Mouse (Mus musculus) midbrain, embryonic 16.5 days (tissue): ENCODE measurements around the gene Zc3h6. TPM values are rescaled to one million over a fixed set of nuclear protein-coding genes. Genes with fewer than 3 reads are reported as not detected.
A peak's percentile ranks its signal among the peaks of the same experiment; 100 is the strongest.
"Not testable (repeated sequence)": the region's sequence is repeated elsewhere in the genome, so short reads cannot be mapped to it uniquely, and the experiment has no call there.

Source experiments
- ATAC-seq: fragments of 200-750 bp; cut with Nextera tagmentation; 2 replicates; pipeline ENCODE4 v1.8.0; 2017; ENCODE audit warnings: moderate TSS enrichment
- H3K27ac ChIP-seq: fragments of 300-500 bp; sonication (generic); 2 replicates; pipeline ENCODE4 v1.5.1; 2014; ENCODE audit warnings: mild to moderate bottlenecking, low read length, mixed read lengths
- H3K27me3 ChIP-seq: fragments of 300-500 bp; sonication (generic); 2 replicates; pipeline ENCODE4 v1.6.1; 2014; ENCODE audit warnings: low read depth, low read length, mixed read lengths; ENCODE audit not compliant: control insufficient read depth, insufficient read depth
- H3K36me3 ChIP-seq: fragments of 300-500 bp; sonication (generic); 2 replicates; pipeline ENCODE4 v1.6.1; 2014; ENCODE audit warnings: mild to moderate bottlenecking, low read length, moderate library complexity, mixed read lengths; ENCODE audit not compliant: control insufficient read depth, insufficient read depth
- H3K4me1 ChIP-seq: fragments of 300-500 bp; sonication (generic); 2 replicates; pipeline ENCODE4 v1.6.1; 2014; ENCODE audit warnings: mild to moderate bottlenecking, low read length, mixed read lengths; ENCODE audit not compliant: control insufficient read depth, insufficient read depth
- H3K4me2 ChIP-seq: fragments of 300-500 bp; sonication (generic); 2 replicates; pipeline ENCODE4 v1.6.1; 2014; ENCODE audit warnings: mild to moderate bottlenecking, low read length, mixed read lengths
- H3K4me3 ChIP-seq: fragments of 300-500 bp; sonication (generic); 2 replicates; pipeline ENCODE4 v1.5.1; 2014; ENCODE audit warnings: low read depth, mild to moderate bottlenecking, low read length, moderate library complexity, mixed read lengths
- H3K9ac ChIP-seq: fragments of 300-500 bp; sonication (generic); 2 replicates; pipeline ENCODE4 v1.6.1; 2014; ENCODE audit warnings: low read depth, low read length, mixed read lengths
- H3K9me3 ChIP-seq: fragments of 300-500 bp; sonication (generic); replicated peaks from 2 replicates; pipeline ENCODE4 v1.6.1; 2014; ENCODE audit warnings: mild to moderate bottlenecking, low read length, mixed read lengths; ENCODE audit not compliant: control insufficient read depth, poor library complexity, severe bottlenecking
- WGBS: fragments of 180-500 bp; shearing (Covaris S2); extraction: QIAGEN DNeasy Blood & Tissue Kit; methylation state at CpG from one replicate; pipeline ENCODE4 v1.1.7; 2014; 5-methylcytosine and 5-hydroxymethylcytosine counted together
- polyA plus RNA-seq: library from polyadenylated mRNA; unstranded; fragments of >200 nt; fragmentation: Nextera tagmentation; extraction: Ambion mirVana; gene quantifications from 2 replicates; pipeline ENCODE4 v1.2.1, GENCODE M21; 2015

Gene Zc3h6
- polyA plus RNA-seq, 1 experiment from 2014 or later: 3.7 TPM

DNA sequence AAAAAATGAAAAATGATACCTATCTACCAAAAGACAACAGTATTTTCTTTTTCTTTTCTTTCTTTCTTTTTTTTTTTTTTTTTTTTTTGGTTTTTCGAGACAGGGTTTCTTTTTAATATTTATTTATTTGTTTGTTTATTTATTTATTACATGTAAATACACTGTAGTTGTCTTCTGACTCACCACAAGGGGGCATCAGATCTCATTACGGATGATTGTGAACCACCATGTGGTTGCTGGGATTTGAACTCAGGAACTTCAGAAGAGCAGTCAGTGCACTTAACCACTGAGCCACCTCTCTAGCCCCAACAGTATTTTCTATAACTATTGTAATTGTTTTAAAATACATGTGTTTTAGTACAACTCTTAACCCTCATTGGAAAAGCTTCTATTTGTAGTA is 41.7 kb downstream of the Zc3h6 start:
- not testable (repeated sequence) for H3K4me2 ChIP-seq, ATAC-seq, H3K36me3 ChIP-seq, H3K4me1 ChIP-seq, H3K27ac ChIP-seq, H3K9me3 ChIP-seq, H3K27me3 ChIP-seq, H3K4me3 ChIP-seq, H3K9ac ChIP-seq
- WGBS: 79% methylated on average over 2 of the region's 2 CpGs

- Histone ChIP-seq H3K27me3 (no peaks in the 10 kb centered on the region), H3K4me3 (no peak overlapping the region), H3K4me1 (no peaks in the 10 kb centered on the region), H3K27ac (no peak overlapping the region), H3K9me3 (no peaks in the 10 kb centered on the region), H3K9ac (no peak overlapping the region), H3K4me2 (no peak overlapping the region), H3K36me3 (peaks cover 14% of the 10 kb centered on the region; the same call in 1 of the 2 replicates)
- no peak for ATAC-seq
- 87% methylated on average over 2 of the region's 2 CpGs for WGBS
Measured at GRCm38 (mm10) chr2:129020106-129020505, 52.9 kb downstream of the Zc3h6 start.

- no peak overlapping the region for H3K4me2 ChIP-seq
- H3K27ac ChIP-seq: no peak overlapping the region
- ATAC-seq: no peak
- no peak overlapping the region for H3K9ac ChIP-seq
- no peak overlapping the region for H3K4me3 ChIP-seq
- H3K4me1 ChIP-seq: no peaks in the 10 kb centered on the region
- no peaks in the 10 kb centered on the region for H3K36me3 ChIP-seq
- H3K9me3 ChIP-seq: no peaks in the 10 kb centered on the region
- no peaks in the 10 kb centered on the region for H3K27me3 ChIP-seq
- WGBS: 84% methylated on average over 9 of the region's 9 CpGs
Measured at GRCm38 (mm10) chr2:129024820-129025219, 57.6 kb downstream of the Zc3h6 start.

DNA sequence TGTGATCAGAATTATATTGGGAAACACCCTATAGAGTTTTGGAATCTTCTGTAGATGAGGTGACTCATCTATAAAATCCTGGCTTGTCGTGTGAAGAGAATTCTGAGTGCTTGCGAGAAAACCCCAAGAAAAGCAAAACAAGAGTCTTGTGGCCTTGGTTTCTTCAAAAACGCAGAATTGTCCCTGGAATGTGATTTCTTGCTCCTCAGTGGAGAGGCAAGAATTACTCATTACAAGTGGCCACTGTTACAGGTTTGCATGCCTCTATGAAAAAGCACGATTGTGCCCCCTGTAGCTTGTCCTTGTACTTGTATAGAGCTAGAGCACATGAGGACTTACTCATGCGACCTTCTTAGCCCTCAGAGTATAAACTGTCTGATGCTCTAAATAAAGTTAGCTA is 68.2 kb downstream of the Zc3h6 start:
- 84% methylated on average over 5 of the region's 5 CpGs for WGBS

GRCm38 (mm10) chr2:129038426-129038936 is 71.3 kb downstream of the Zc3h6 start:
- Histone ChIP-seq H3K9me3 (no peaks in the 10 kb centered on the region), H3K4me2 (peak overlapping the region; percentile 72), H3K27ac (no peak overlapping the region), H3K27me3 (peaks cover 9% of the 10 kb centered on the region), H3K36me3 (no peaks in the 10 kb centered on the region), H3K4me3 (peak overlapping the region; percentile 50), H3K9ac (peak overlapping the region; percentile 75), H3K4me1 (peaks cover 4% of the 10 kb centered on the region)
- ATAC-seq: peak; percentile 57; the same call in 1 of the 2 replicates
- WGBS: 28% methylated on average over 15 of the region's 15 CpGs

More for the DNA sequence above, 68.2 kb downstream of the Zc3h6 start:
- peaks cover 9% of the 10 kb centered on the region for H3K27me3 ChIP-seq
- no peak for ATAC-seq
- H3K9me3 ChIP-seq: no peaks in the 10 kb centered on the region
- H3K4me2 ChIP-seq: no peak overlapping the region
- H3K4me3 ChIP-seq: no peak overlapping the region
- H3K9ac ChIP-seq: no peak overlapping the region
- H3K36me3 ChIP-seq: no peaks in the 10 kb centered on the region
- peaks cover 4% of the 10 kb centered on the region for H3K4me1 ChIP-seq
- H3K27ac ChIP-seq: no peak overlapping the region

- under 1% methylated on average over 62 of the region's 62 CpGs for WGBS
- Histone ChIP-seq H3K27me3 (peaks cover 9% of the 10 kb centered on the region), H3K36me3 (no peaks in the 10 kb centered on the region), H3K4me2 (peak overlapping the region; percentile 72), H3K4me1 (peaks cover 4% of the 10 kb centered on the region), H3K4me3 (peak overlapping the region; percentile 50), H3K27ac (peak overlapping the region; percentile 68), H3K9me3 (no peaks in the 10 kb centered on the region), H3K9ac (peak overlapping the region; percentile 75)
- ATAC-seq: peak; percentile 88
Measured at GRCm38 (mm10) chr2:129038937-129039631, 71.9 kb downstream of the Zc3h6 start.

GRCm38 (mm10) chr2:129040567-129040966 is 73.4 kb downstream of the Zc3h6 start:
- Histone ChIP-seq H3K4me2 (no peak overlapping the region), H3K9ac (no peak overlapping the region), H3K27me3 (peaks cover 9% of the 10 kb centered on the region), H3K36me3 (no peaks in the 10 kb centered on the region), H3K9me3 (no peaks in the 10 kb centered on the region), H3K27ac (no peak overlapping the region), H3K4me1 (peaks cover 4% of the 10 kb centered on the region), H3K4me3 (no peak overlapping the region)
- ATAC-seq: no peak
- WGBS: 39% methylated on average over 6 of the region's 6 CpGs

GRCm38 (mm10) chr2:129046172-129046845 is 79.1 kb downstream of the Zc3h6 start:
- Histone ChIP-seq H3K27me3 (no peaks in the 10 kb centered on the region), H3K9me3 (no peaks in the 10 kb centered on the region), H3K4me2 (no peak overlapping the region), H3K27ac (no peak overlapping the region), H3K4me3 (no peak overlapping the region), H3K36me3 (no peaks in the 10 kb centered on the region), H3K9ac (no peak overlapping the region), H3K4me1 (no peaks in the 10 kb centered on the region)
- ATAC-seq: no peak
- 89% methylated on average over 6 of the region's 6 CpGs for WGBS

DNA sequence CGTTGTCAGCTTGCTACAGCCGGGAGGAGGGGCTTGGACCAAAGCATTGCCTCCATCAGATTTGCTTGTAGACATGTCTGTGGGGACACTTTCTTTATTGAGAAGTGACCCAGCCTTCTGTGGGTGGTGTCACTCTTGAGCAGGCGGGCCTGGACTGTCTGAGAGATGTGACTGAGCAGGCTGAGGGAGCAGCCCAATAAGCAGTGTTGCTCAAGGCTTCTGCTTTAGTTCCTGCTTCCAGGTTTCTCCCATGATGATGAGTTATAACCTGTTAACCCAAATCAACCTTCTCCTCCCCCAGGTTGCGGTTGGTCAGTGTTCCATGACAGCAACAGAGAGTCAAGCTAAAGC is 79.6 kb downstream of the Zc3h6 start:
- 88% methylated on average over 4 of the region's 4 CpGs for WGBS
- Histone ChIP-seq H3K9ac (no peak overlapping the region), H3K4me1 (no peaks in the 10 kb centered on the region), H3K27ac (no peak overlapping the region), H3K9me3 (no peaks in the 10 kb centered on the region), H3K4me3 (no peak overlapping the region), H3K36me3 (no peaks in the 10 kb centered on the region), H3K27me3 (no peaks in the 10 kb centered on the region), H3K4me2 (no peak overlapping the region)
- no peak for ATAC-seq
